Mouse (Mus musculus): Measurements from ENCODE around the gene Cdkl1. TPM values are rescaled to one million over a fixed set of nuclear protein-coding genes. Genes with fewer than 3 reads are reported as not detected.

Cdkl1 gene
- total and polyA plus RNA-seq, 3 experiments, result not detected

GRCm38 (mm10) chr12:69777957-69778356 is 13.1 kb downstream of the Cdkl1 start:
- H3K4me3 ChIP-seq (ENCODE audit: low read depth, low read length), result no peak overlapping the region
- H3K9me3 ChIP-seq (replicated peaks), result no peaks in the 10 kb centered on the region
- peaks cover 17% of the 10 kb centered on the region for H3K4me1 ChIP-seq (ENCODE audit: insufficient read depth, low read depth, low read length)
- H3K36me3 ChIP-seq (replicated peaks), result no peaks in the 10 kb centered on the region
- DNase-seq (ENCODE audit: low spot score), result no peak
- H3K27me3 ChIP-seq (ENCODE audit: insufficient read depth, low read length), result peaks cover 58% of the 10 kb centered on the region
- no peak for ATAC-seq (ENCODE audit: extremely low read depth, insufficient number of reproducible peaks, low FRiP score, poor library complexity, severe bottlenecking)
- TF ChIP-seq GATA1 (IDR thresholded peaks at IDR 0.05; ENCODE audit: borderline replicate concordance, low read length), result no peak
- TF ChIP-seq POLR2AphosphoS5 (IDR thresholded peaks at IDR 0.05; ENCODE audit: insufficient replicate concordance, low read depth, low read length), result no peak
- no peak for TF ChIP-seq CTCF (IDR thresholded peaks at IDR 0.05; ENCODE audit: low read depth, low read length)
- no peak for TF ChIP-seq GATA2 (IDR thresholded peaks at IDR 0.05; ENCODE audit: borderline replicate concordance, low read depth, low read length)
- TF ChIP-seq TAL1 (conservative IDR thresholded peaks at IDR 0.05; ENCODE audit: low read depth, low read length), result no peak

DNA sequence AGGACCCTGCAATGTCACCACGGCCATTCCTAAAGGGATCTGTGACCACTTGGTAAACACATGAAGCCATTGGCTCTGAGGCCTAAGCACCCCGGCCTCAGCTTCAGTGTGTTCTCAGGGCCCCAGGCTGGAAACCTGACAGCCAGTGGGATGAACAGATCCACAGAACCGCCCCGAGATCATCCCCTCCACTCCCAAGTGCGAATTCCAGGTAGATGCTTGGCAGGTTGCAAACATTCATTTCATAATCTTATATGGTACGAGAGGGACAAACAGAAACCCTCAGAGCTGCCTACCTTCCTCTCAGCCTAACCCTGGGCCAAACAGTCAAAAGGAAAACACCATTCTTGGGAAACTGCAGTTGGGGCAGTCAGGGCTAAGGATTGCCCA is 13.7 kb downstream of the Cdkl1 start:
- Histone ChIP-seq H3K27me3 (ENCODE audit: insufficient read depth, low read length) (peaks cover 63% of the 10 kb centered on the region), H3K9me3 (replicated peaks) (no peaks in the 10 kb centered on the region), H3K36me3 (replicated peaks) (no peaks in the 10 kb centered on the region), H3K4me3 (ENCODE audit: low read depth, low read length) (no peak overlapping the region), H3K4me1 (ENCODE audit: insufficient read depth, low read depth, low read length) (peaks cover 13% of the 10 kb centered on the region)
- no peak for DNase-seq (ENCODE audit: low spot score)
- ATAC-seq (ENCODE audit: extremely low read depth, insufficient number of reproducible peaks, low FRiP score, poor library complexity, severe bottlenecking), result no peak
- no peak for TF ChIP-seq CTCF (IDR thresholded peaks at IDR 0.05; ENCODE audit: low read depth, low read length)
- TF ChIP-seq TAL1 (conservative IDR thresholded peaks at IDR 0.05; ENCODE audit: low read depth, low read length), result no peak
- no peak for TF ChIP-seq GATA2 (IDR thresholded peaks at IDR 0.05; ENCODE audit: borderline replicate concordance, low read depth, low read length)
- TF ChIP-seq POLR2AphosphoS5 (IDR thresholded peaks at IDR 0.05; ENCODE audit: insufficient replicate concordance, low read depth, low read length), result no peak
- no peak for TF ChIP-seq GATA1 (IDR thresholded peaks at IDR 0.05; ENCODE audit: borderline replicate concordance, low read length)

DNA sequence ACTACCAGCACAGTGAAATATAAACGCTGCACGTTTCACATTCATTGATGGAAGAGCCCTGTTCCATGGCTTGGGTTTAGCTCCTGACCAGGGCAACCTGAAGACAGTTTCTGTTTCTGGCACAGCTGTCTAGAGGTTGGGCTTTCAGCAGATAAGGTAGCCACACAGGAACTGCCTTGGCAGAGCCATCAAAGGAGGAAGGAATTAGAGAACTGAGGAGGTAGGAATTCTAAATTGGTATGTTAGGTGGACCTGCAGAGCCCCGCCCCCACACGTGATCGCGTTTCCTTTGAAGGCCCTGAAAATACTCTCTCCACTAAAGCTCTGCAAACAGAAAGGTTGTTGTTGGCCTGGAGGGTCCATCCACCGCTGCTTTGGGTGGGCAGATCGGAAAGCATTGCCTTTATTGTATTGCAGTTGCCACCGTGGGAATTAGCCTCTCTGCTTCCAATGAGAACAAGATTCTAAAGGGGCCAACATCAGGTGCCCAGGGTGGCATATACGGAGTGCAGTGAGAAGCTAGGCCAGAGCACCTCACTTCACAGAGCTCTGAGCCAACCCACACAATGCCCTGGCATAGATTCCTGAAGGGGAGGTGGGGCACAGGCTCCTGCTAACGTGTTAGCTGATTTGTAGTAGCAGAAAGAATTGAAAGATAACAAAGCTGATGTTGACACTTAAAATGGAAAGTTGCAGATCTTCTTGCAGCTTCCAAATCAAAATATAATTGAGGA is 14.3 kb downstream of the Cdkl1 start:
- TF ChIP-seq POLR2AphosphoS5 (IDR thresholded peaks at IDR 0.05; ENCODE audit: insufficient replicate concordance, low read depth, low read length) (no peak), GATA2 (IDR thresholded peaks at IDR 0.05; ENCODE audit: borderline replicate concordance, low read depth, low read length) (no peak), GATA1 (IDR thresholded peaks at IDR 0.05; ENCODE audit: borderline replicate concordance, low read length) (no peak), CTCF (IDR thresholded peaks at IDR 0.05; ENCODE audit: low read depth, low read length) (no peak), TAL1 (conservative IDR thresholded peaks at IDR 0.05; ENCODE audit: low read depth, low read length) (no peak)
- Histone ChIP-seq H3K4me1 (ENCODE audit: insufficient read depth, low read depth, low read length) (peaks cover 7% of the 10 kb centered on the region), H3K4me3 (ENCODE audit: low read depth, low read length) (no peak overlapping the region), H3K27me3 (ENCODE audit: insufficient read depth, low read length) (peaks cover 60% of the 10 kb centered on the region), H3K36me3 (replicated peaks) (no peaks in the 10 kb centered on the region), H3K9me3 (replicated peaks) (no peaks in the 10 kb centered on the region)
- DNase-seq (ENCODE audit: low spot score) (no peak), ATAC-seq (ENCODE audit: extremely low read depth, insufficient number of reproducible peaks, low FRiP score, poor library complexity, severe bottlenecking) (no peak)

DNA sequence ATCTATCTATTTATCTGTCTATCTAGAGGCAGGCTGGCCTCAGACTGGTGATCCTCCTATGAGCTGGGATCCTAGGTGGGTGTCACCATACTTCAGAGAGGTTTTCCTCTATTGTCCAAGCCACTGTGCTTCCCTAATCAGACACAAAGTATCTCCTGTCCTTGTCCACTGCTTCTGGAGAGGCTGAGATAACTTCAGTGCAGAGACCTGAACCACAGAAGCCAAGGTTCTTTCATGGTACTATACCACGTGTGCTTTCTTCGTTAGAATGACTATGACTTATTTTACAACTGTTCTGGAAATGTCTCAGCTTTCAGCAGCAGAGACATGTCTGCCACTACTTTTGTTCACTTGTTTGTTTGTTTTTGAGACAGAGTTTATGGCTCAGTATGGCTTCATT is 22.2 kb downstream of the Cdkl1 start:
- peaks cover 32% of the 10 kb centered on the region for H3K4me1 ChIP-seq (ENCODE audit: insufficient read depth, low read depth, low read length)
- H3K36me3 ChIP-seq (replicated peaks), result no peaks in the 10 kb centered on the region
- peaks cover 2% of the 10 kb centered on the region; the same call in 1 of the 2 replicates for H3K9me3 ChIP-seq (replicated peaks)
- peaks cover 38% of the 10 kb centered on the region for H3K27me3 ChIP-seq (ENCODE audit: insufficient read depth, low read length)
- TF ChIP-seq POLR2AphosphoS5 (IDR thresholded peaks at IDR 0.05; ENCODE audit: insufficient replicate concordance, low read depth, low read length) (no peak), CTCF (IDR thresholded peaks at IDR 0.05; ENCODE audit: low read depth, low read length) (no peak), GATA1 (IDR thresholded peaks at IDR 0.05; ENCODE audit: borderline replicate concordance, low read length) (no peak), GATA2 (IDR thresholded peaks at IDR 0.05; ENCODE audit: borderline replicate concordance, low read depth, low read length) (no peak), TAL1 (conservative IDR thresholded peaks at IDR 0.05; ENCODE audit: low read depth, low read length) (no peak)
- DNase-seq (ENCODE audit: low spot score), result no peak
- no peak for ATAC-seq (ENCODE audit: extremely low read depth, insufficient number of reproducible peaks, low FRiP score, poor library complexity, severe bottlenecking)
- no peak overlapping the region for H3K4me3 ChIP-seq (ENCODE audit: low read depth, low read length)

DNA sequence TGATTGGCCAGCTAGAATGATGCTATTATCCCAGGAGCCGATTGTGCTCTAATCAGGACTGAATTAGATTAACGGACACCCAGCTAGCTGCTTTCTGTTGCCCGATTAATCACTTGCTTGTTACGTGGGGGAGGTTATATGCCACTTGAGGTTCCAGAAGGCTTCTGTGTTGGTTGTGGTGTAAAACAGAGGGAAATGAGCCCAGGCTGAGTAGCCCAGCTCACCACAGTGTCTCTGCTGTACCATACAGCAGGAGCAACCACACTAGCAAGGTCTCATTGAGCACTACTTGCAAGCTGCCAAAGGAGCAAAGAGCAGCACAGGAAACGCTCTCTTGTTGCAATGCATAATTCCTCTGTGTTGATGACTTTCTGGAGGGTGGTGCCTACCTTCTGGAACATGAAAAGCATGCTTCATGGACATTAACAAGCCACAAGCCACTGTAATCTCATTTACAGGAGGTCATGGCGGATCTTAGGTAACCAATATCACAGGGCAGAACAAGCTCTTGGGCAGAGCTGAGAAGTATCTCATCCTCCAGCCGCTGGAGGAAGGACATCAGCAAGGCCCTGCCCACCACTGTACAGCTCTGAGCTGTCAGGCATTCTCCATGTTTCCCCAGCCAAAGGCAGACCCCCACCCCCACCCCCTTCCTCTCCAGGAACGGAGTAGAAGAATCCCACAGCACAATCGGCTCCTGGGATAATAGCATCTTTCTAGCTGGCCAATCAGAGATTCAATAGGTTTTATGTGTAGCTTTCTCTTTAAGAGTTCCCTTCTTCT is 23.4 kb downstream of the Cdkl1 start:
- ATAC-seq (ENCODE audit: extremely low read depth, insufficient number of reproducible peaks, low FRiP score, poor library complexity, severe bottlenecking) (no peak), DNase-seq (ENCODE audit: low spot score) (no peak)
- Histone ChIP-seq H3K4me3 (ENCODE audit: low read depth, low read length) (no peak overlapping the region), H3K27me3 (ENCODE audit: insufficient read depth, low read length) (peaks cover 31% of the 10 kb centered on the region), H3K4me1 (ENCODE audit: insufficient read depth, low read depth, low read length) (peaks cover 39% of the 10 kb centered on the region), H3K9me3 (replicated peaks) (peaks cover 2% of the 10 kb centered on the region; the same call in 1 of the 2 replicates), H3K36me3 (replicated peaks) (no peaks in the 10 kb centered on the region)
- no peak for TF ChIP-seq CTCF (IDR thresholded peaks at IDR 0.05; ENCODE audit: low read depth, low read length)
- TF ChIP-seq TAL1 (conservative IDR thresholded peaks at IDR 0.05; ENCODE audit: low read depth, low read length), result no peak
- no peak for TF ChIP-seq POLR2AphosphoS5 (IDR thresholded peaks at IDR 0.05; ENCODE audit: insufficient replicate concordance, low read depth, low read length)

DNA sequence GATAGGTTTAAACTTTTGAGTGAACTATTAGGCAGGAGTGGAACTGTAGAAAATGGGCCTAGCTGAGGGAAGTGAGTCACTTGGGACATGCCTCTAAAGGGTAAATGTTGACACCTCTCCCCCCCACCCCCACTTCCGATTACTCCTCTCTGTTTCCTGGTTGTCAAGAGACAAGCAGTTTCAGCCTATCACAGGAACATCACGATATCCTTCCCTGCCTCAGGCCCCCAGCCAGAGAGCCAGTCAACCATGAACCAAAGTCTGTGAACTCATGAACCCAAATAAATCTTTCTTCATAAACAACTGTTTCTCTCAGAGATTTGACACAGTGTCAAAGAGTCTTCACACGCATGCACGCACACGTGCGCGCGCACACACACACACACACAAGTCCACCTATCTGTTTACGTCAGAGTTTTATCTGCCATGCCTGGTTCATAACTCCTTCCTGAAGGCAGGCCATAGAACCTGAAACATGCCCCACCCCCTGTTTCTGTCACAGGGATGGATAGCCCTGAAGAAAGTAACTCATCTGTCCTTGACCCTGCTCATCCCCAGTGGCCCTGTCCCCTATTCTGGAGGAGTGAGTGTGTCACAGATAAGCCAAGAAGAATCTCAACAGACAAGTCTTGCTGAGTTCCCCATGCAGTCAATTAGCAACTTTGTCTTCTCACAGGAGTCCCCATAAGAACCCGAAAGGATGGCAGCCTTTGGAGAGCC is 24.7 kb downstream of the Cdkl1 start:
- TF ChIP-seq GATA1 (IDR thresholded peaks at IDR 0.05; ENCODE audit: borderline replicate concordance, low read length) (no peak), POLR2AphosphoS5 (IDR thresholded peaks at IDR 0.05; ENCODE audit: insufficient replicate concordance, low read depth, low read length) (no peak)
- Histone ChIP-seq H3K4me1 (ENCODE audit: insufficient read depth, low read depth, low read length) (peaks cover 39% of the 10 kb centered on the region), H3K4me3 (ENCODE audit: low read depth, low read length) (no peak overlapping the region), H3K9me3 (replicated peaks) (peaks cover 2% of the 10 kb centered on the region; the same call in 1 of the 2 replicates), H3K36me3 (replicated peaks) (no peaks in the 10 kb centered on the region), H3K27me3 (ENCODE audit: insufficient read depth, low read length) (peaks cover 21% of the 10 kb centered on the region)
- DNase-seq (ENCODE audit: low spot score), result no peak
- ATAC-seq (ENCODE audit: extremely low read depth, insufficient number of reproducible peaks, low FRiP score, poor library complexity, severe bottlenecking), result no peak
